Mouse (Mus musculus) forebrain, embryonic 11.5 days (tissue): ENCODE results near the gene Actr8. TPM values are rescaled to one million over a fixed set of nuclear protein-coding genes. Genes with fewer than 3 reads are reported as not detected.

ENCODE experiments used
- ATAC-seq: fragments of 200-750 bp; cut with Nextera tagmentation; replicated peaks from 2 replicates; pipeline ENCODE4 v1.8.0; 2017; ENCODE audit warnings: moderate TSS enrichment; ENCODE audit not compliant: low FRiP score
- DNase-seq: peaks from one replicate; pipeline ENCODE4 v3.0.0-alpha.2; 2017; ENCODE audit warnings: low spot score
- H3K27ac ChIP-seq: fragments of 300-500 bp; sonication (generic); 2 replicates; pipeline ENCODE4 v1.5.1; 2014; ENCODE audit warnings: low read depth, low read length
- H3K27me3 ChIP-seq: fragments of 300-500 bp; sonication (generic); 2 replicates; pipeline ENCODE4 v1.6.1; 2014; ENCODE audit warnings: mild to moderate bottlenecking, low read length, mixed read lengths; ENCODE audit not compliant: control insufficient read depth, insufficient read depth
- H3K36me3 ChIP-seq: fragments of 300-500 bp; sonication (generic); 2 replicates; pipeline ENCODE4 v1.6.1; 2014; ENCODE audit warnings: mild to moderate bottlenecking, low read length, moderate library complexity, mixed read lengths; ENCODE audit not compliant: control insufficient read depth, insufficient read depth
- H3K4me1 ChIP-seq: fragments of 300-500 bp; sonication (generic); replicated peaks from 2 replicates; pipeline ENCODE4 v1.6.1; 2014; ENCODE audit warnings: low read length, mixed read lengths; ENCODE audit not compliant: control insufficient read depth, insufficient read depth
- H3K4me2 ChIP-seq: fragments of 300-500 bp; sonication (generic); 2 replicates; pipeline ENCODE4 v1.6.1; 2014; ENCODE audit warnings: low read depth, mild to moderate bottlenecking, low read length, moderate library complexity, mixed read lengths; ENCODE audit not compliant: severe bottlenecking
- H3K4me3 ChIP-seq: fragments of 300-500 bp; sonication (generic); 2 replicates; pipeline ENCODE4 v1.5.1; 2014; ENCODE audit warnings: low read depth, low read length
- H3K9ac ChIP-seq: fragments of 300-500 bp; sonication (generic); 2 replicates; pipeline ENCODE4 v1.6.1; 2014; ENCODE audit warnings: low read length
- H3K9me3 ChIP-seq: fragments of 300-500 bp; sonication (generic); 2 replicates; pipeline ENCODE4 v1.6.1; 2016; ENCODE audit warnings: low read length, mixed read lengths; ENCODE audit not compliant: control insufficient read depth
- WGBS: fragments of 180-500 bp; shearing (Covaris S2); extraction: QIAGEN DNeasy Blood & Tissue Kit; methylation state at CpG from one replicate; pipeline ENCODE4 v1.1.7; 2014; 5-methylcytosine and 5-hydroxymethylcytosine counted together
- polyA plus RNA-seq: library from polyadenylated mRNA; unstranded; fragments of >200 nt; fragmentation: Nextera tagmentation; extraction: Ambion mirVana; gene quantifications from 2 replicates; pipeline ENCODE4 v1.2.1, GENCODE M21; 2014

The Actr8 gene
- polyA plus RNA-seq, 1 experiment from 2014 or later = 81.2 TPM

GRCm38 (mm10) chr14:30018846-30019245, 40.7 kb downstream of the Actr8 start:
- Histone ChIP-seq H3K27me3 (no peaks in the 10 kb centered on the region), H3K4me2 (no peak overlapping the region), H3K9me3 (no peaks in the 10 kb centered on the region), H3K9ac (no peak overlapping the region), H3K4me3 (no peak overlapping the region), H3K27ac (no peak overlapping the region), H3K36me3 (no peaks in the 10 kb centered on the region), H3K4me1 (no peaks in the 10 kb centered on the region)
- ATAC-seq (no peak), DNase-seq (no peak)
- 92% methylated on average over 6 of the region's 6 CpGs for WGBS

- Histone ChIP-seq H3K36me3 (no peaks in the 10 kb centered on the region), H3K4me3 (no peak overlapping the region), H3K27me3 (no peaks in the 10 kb centered on the region), H3K27ac (no peak overlapping the region), H3K9me3 (no peaks in the 10 kb centered on the region), H3K4me1 (no peaks in the 10 kb centered on the region), H3K4me2 (no peak overlapping the region), H3K9ac (no peak overlapping the region)
- ATAC-seq = no peak
- WGBS = 95% methylated on average over 8 of the region's 8 CpGs
- no peak for DNase-seq
Measured at GRCm38 (mm10) chr14:30019375-30019774, 41.2 kb downstream of the Actr8 start.

GRCm38 (mm10) chr14:30019792-30020575, 41.8 kb downstream of the Actr8 start:
- ATAC-seq = no peak
- H3K4me2 ChIP-seq = no peak overlapping the region
- no peak for DNase-seq
- H3K27ac ChIP-seq = no peak overlapping the region
- WGBS = 43% methylated on average over 9 of the region's 9 CpGs
- H3K4me3 ChIP-seq = no peak overlapping the region
- H3K4me1 ChIP-seq = no peaks in the 10 kb centered on the region
- H3K36me3 ChIP-seq = no peaks in the 10 kb centered on the region
- no peaks in the 10 kb centered on the region for H3K9me3 ChIP-seq
- no peaks in the 10 kb centered on the region for H3K27me3 ChIP-seq
- no peak overlapping the region for H3K9ac ChIP-seq

- Histone ChIP-seq H3K9me3 (no peaks in the 10 kb centered on the region), H3K4me3 (no peak overlapping the region), H3K27ac (no peak overlapping the region), H3K4me1 (no peaks in the 10 kb centered on the region), H3K9ac (no peak overlapping the region), H3K27me3 (no peaks in the 10 kb centered on the region), H3K36me3 (no peaks in the 10 kb centered on the region), H3K4me2 (no peak overlapping the region)
- whole genome bisulfite sequencing = 94% methylated on average over 6 of the region's 6 CpGs
- no peak for DNase-seq
- no peak for ATAC-seq
Measured at GRCm38 (mm10) chr14:30022471-30022870, 44.3 kb downstream of the Actr8 start.

GRCm38 (mm10) chr14:30024387-30024786, 46.2 kb downstream of the Actr8 start:
- Histone ChIP-seq H3K9me3 (no peaks in the 10 kb centered on the region), H3K36me3 (no peaks in the 10 kb centered on the region), H3K4me3 (no peak overlapping the region), H3K27ac (no peak overlapping the region), H3K9ac (no peak overlapping the region), H3K4me2 (no peak overlapping the region), H3K27me3 (no peaks in the 10 kb centered on the region), H3K4me1 (no peaks in the 10 kb centered on the region)
- 74% methylated on average over 7 of the region's 7 CpGs for WGBS
- no peak for DNase-seq
- ATAC-seq = no peak

GRCm38 (mm10) chr14:30027378-30027777, 49.2 kb downstream of the Actr8 start:
- no peaks in the 10 kb centered on the region for H3K36me3 ChIP-seq
- H3K27ac ChIP-seq = no peak overlapping the region
- H3K4me3 ChIP-seq = no peak overlapping the region
- ATAC-seq (no peak), DNase-seq (no peak)
- H3K9me3 ChIP-seq = no peaks in the 10 kb centered on the region
- H3K4me2 ChIP-seq = no peak overlapping the region
- no peaks in the 10 kb centered on the region for H3K27me3 ChIP-seq
- WGBS = 37% methylated on average over 2 of the region's 2 CpGs
- H3K9ac ChIP-seq = no peak overlapping the region
- H3K4me1 ChIP-seq = no peaks in the 10 kb centered on the region

GRCm38 (mm10) chr14:30033405-30033804, 55.3 kb downstream of the Actr8 start:
- no peak overlapping the region for H3K4me3 ChIP-seq
- H3K4me1 ChIP-seq = no peaks in the 10 kb centered on the region
- no peak overlapping the region for H3K4me2 ChIP-seq
- ATAC-seq (no peak), DNase-seq (no peak)
- WGBS = 74% methylated on average over 8 of the region's 8 CpGs
- H3K9ac ChIP-seq = no peak overlapping the region
- H3K9me3 ChIP-seq = no peaks in the 10 kb centered on the region
- H3K27ac ChIP-seq = no peak overlapping the region
- no peaks in the 10 kb centered on the region for H3K36me3 ChIP-seq
- no peaks in the 10 kb centered on the region for H3K27me3 ChIP-seq

GRCm38 (mm10) chr14:30038431-30038830, 60.3 kb downstream of the Actr8 start:
- no peaks in the 10 kb centered on the region for H3K27me3 ChIP-seq
- no peak overlapping the region for H3K9ac ChIP-seq
- no peak overlapping the region for H3K4me2 ChIP-seq
- H3K4me3 ChIP-seq = no peak overlapping the region
- no peaks in the 10 kb centered on the region for H3K4me1 ChIP-seq
- no peaks in the 10 kb centered on the region for H3K36me3 ChIP-seq
- DNase-seq (no peak), ATAC-seq (no peak)
- H3K27ac ChIP-seq = no peak overlapping the region
- WGBS = 89% methylated on average over 18 of the region's 18 CpGs
- H3K9me3 ChIP-seq = no peaks in the 10 kb centered on the region

- Histone ChIP-seq H3K9ac (no peak overlapping the region), H3K4me3 (no peak overlapping the region), H3K36me3 (no peaks in the 10 kb centered on the region), H3K27me3 (no peaks in the 10 kb centered on the region), H3K4me1 (no peaks in the 10 kb centered on the region), H3K9me3 (no peaks in the 10 kb centered on the region), H3K4me2 (no peak overlapping the region), H3K27ac (no peak overlapping the region)
- DNase-seq = no peak
- no peak for ATAC-seq
- WGBS = 84% methylated on average over 4 of the region's 4 CpGs
Measured at GRCm38 (mm10) chr14:30039413-30039812, 61.3 kb downstream of the Actr8 start.
